Mouse (Mus musculus): ENCODE results near the gene Cacng6. TPM values are rescaled to one million over a fixed set of nuclear protein-coding genes. Genes with fewer than 3 reads are reported as not detected.
A peak's percentile ranks its signal among the peaks of the same experiment; 100 is the strongest.

The Cacng6 gene
- polyA plus RNA-seq, 1 experiment from 2014 or later, result 1.5 TPM

DNA sequence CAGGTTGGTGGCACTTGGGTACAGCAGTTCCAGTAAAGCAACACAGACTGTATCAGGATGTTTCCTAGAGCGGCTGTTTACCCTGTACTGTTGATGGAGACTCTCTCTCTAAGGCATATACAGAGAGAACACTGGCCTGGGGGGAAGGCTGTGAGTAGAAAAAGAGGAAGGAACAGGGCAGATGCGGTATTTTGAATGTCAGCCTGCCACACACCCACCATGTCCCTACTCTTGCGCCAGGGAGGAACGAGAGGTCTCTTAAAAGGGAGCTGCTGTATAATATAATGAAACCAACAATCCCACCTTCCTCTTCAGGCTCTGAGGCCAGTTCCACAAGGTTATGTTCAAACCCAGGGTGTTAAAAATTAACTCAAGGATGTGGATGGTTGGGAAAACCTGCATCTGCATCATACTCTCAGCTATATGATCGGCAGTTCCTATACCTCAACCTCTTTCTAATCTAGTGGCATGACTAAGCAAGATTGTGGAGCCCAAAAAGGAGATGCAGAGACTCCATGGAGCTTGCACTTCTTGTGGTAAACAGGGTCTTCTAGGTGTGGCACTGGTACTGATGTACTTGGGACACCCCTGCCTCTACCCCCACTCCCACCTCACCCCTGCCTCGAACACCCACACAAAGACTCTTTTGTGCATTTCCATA, 58.1 kb downstream of the Cacng6 start:
- 91% methylated on average over 6 of the region's 6 CpGs for WGBS

More for the DNA sequence above, 58.1 kb downstream of the Cacng6 start:
- no peaks in the 10 kb centered on the region for H3K36me3 ChIP-seq
- no peaks in the 10 kb centered on the region for H3K4me1 ChIP-seq
- H3K27me3 ChIP-seq (replicated peaks), result no peaks in the 10 kb centered on the region
- no peak overlapping the region for H3K9ac ChIP-seq
- no peak overlapping the region for H3K4me3 ChIP-seq
- ATAC-seq (ENCODE audit: low FRiP score, low read depth), result no peak
- H3K9me3 ChIP-seq, result no peaks in the 10 kb centered on the region
- no peak overlapping the region for H3K4me2 ChIP-seq (replicated peaks)
- no peak overlapping the region for H3K27ac ChIP-seq

Small RNA genes within 50 kb of the gene (microRNA-seq; reads per million reads assigned to microRNA genes)
- 6.8 reads per million, percentile 18 among the genes with 10 or more reads in this experiment for gene Gm23450

Other genes with a start within 250 kb of the Cacng6 start
- 0.11 TPM in 1 of 2 replicates, not detected in the other for gene Nlrp12, start 174.5 kb upstream of the Cacng6 start, polyA plus RNA-seq (2016; fragmentation: Nextera tagmentation; extraction: Ambion mirVana)
- gene Myadm, start 135.1 kb upstream of the Cacng6 start, polyA plus RNA-seq (2016; fragmentation: Nextera tagmentation; extraction: Ambion mirVana), result 33.9 and 37.2 TPM in 2 replicates
- 0.24 and 0.25 TPM in 2 replicates for gene Prkcg, start 135.0 kb upstream of the Cacng6 start, polyA plus RNA-seq (2016; fragmentation: Nextera tagmentation; extraction: Ambion mirVana)
- 2.3 and 3.8 TPM in 2 replicates for gene Cacng7, start 91.2 kb upstream of the Cacng6 start, polyA plus RNA-seq (2016; fragmentation: Nextera tagmentation; extraction: Ambion mirVana)
- gene Cacng8, start 33.5 kb upstream of the Cacng6 start, polyA plus RNA-seq (2016; fragmentation: Nextera tagmentation; extraction: Ambion mirVana), result 7.1 and 8.2 TPM in 2 replicates
- not detected in 2 replicates for gene Tarm1, start 78.4 kb downstream of the Cacng6 start, polyA plus RNA-seq (2016; fragmentation: Nextera tagmentation; extraction: Ambion mirVana)
- 0.24 and 0.29 TPM in 2 replicates for gene Oscar, start 192.0 kb downstream of the Cacng6 start, polyA plus RNA-seq (2016; fragmentation: Nextera tagmentation; extraction: Ambion mirVana)
- gene Ndufa3, start 193.2 kb downstream of the Cacng6 start, polyA plus RNA-seq (2016; fragmentation: Nextera tagmentation; extraction: Ambion mirVana), result 368 and 375 TPM in 2 replicates
- gene Tfpt, start 205.7 kb downstream of the Cacng6 start, polyA plus RNA-seq (2016; fragmentation: Nextera tagmentation; extraction: Ambion mirVana), result 39.3 and 39.7 TPM in 2 replicates
- 126 TPM in 2 replicates for gene Prpf31, start 205.8 kb downstream of the Cacng6 start, polyA plus RNA-seq (2016; fragmentation: Nextera tagmentation; extraction: Ambion mirVana)
- 58.2 and 58.3 TPM in 2 replicates for gene Cnot3, start 221.1 kb downstream of the Cacng6 start, polyA plus RNA-seq (2016; fragmentation: Nextera tagmentation; extraction: Ambion mirVana)
- 23.4 and 25.7 TPM in 2 replicates for gene Leng1, start 241.6 kb downstream of the Cacng6 start, polyA plus RNA-seq (2016; fragmentation: Nextera tagmentation; extraction: Ambion mirVana)

All from neural tube, embryonic 12.5 days (tissue).